In genomic region chr9:94869023-94869799, GRCm38 (mm10) we compare ENCODE assay signal across 15 mouse cellular contexts.
DNase-seq lines count a peak whose midpoint lies in the region; ATAC-seq and TF ChIP-seq lines count a peak whose summit lies in the region.
"Had no signal": no experiment of that assay in that cellular context is flagged by ENCODE, and none has a peak within 500 bp of the region (broad histone marks: within the 10 kb centered on the region; RNA-seq: fewer than 3 reads in every experiment).

No protein-coding gene starts in this region.

- H3K4me1 ChIP-seq in embryonic facial prominence, embryonic 11.5 days (ENCODE audit: control insufficient read depth, insufficient read depth, low read length) = no peaks in the 10 kb centered on the region
- H3K4me1 ChIP-seq in embryonic facial prominence, embryonic 10.5 days = no peaks in the 10 kb centered on the region
- no peaks in the 10 kb centered on the region for H3K4me1 ChIP-seq in lung, embryonic 14.5 days (ENCODE audit: insufficient read depth)
- no peaks in the 10 kb centered on the region for H3K4me1 ChIP-seq in forebrain, embryonic 12.5 days
- H3K4me1 ChIP-seq: embryonic facial prominence, embryonic 12.5 days; stomach, embryonic 15.5 days had no signal

- no peak overlapping the region for H3K9ac ChIP-seq in embryonic facial prominence, embryonic 11.5 days (replicated peaks; ENCODE audit: low read length)
- no peak overlapping the region for H3K9ac ChIP-seq in lung, embryonic 14.5 days
- H3K9ac ChIP-seq in forebrain, embryonic 12.5 days = no peak overlapping the region
- H3K9ac ChIP-seq: embryonic facial prominence, embryonic 12.5 days; stomach, embryonic 15.5 days had no signal

- H3K36me3 ChIP-seq in embryonic facial prominence, embryonic 11.5 days (replicated peaks; ENCODE audit: control insufficient read depth, insufficient read depth, low read depth, low read length) = no peaks in the 10 kb centered on the region
- H3K36me3 ChIP-seq in embryonic facial prominence, embryonic 10.5 days (replicated peaks) = no peaks in the 10 kb centered on the region
- no peaks in the 10 kb centered on the region for H3K36me3 ChIP-seq in lung, embryonic 14.5 days (ENCODE audit: insufficient read depth)
- H3K36me3 ChIP-seq in forebrain, embryonic 12.5 days (replicated peaks) = no peaks in the 10 kb centered on the region
- H3K36me3 ChIP-seq: embryonic facial prominence, embryonic 12.5 days; stomach, embryonic 15.5 days had no signal

- no peak overlapping the region for H3K4me3 ChIP-seq in embryonic facial prominence, embryonic 11.5 days (ENCODE audit: low read depth, low read length)
- no peak overlapping the region for H3K4me3 ChIP-seq in embryonic facial prominence, embryonic 10.5 days
- no peak overlapping the region for H3K4me3 ChIP-seq in lung, embryonic 14.5 days (ENCODE audit: low read depth, low read length)
- no peak overlapping the region for H3K4me3 ChIP-seq in forebrain, embryonic 12.5 days (replicated peaks)
- H3K4me3 ChIP-seq: embryonic facial prominence, embryonic 12.5 days; stomach, embryonic 15.5 days had no signal

- no peak overlapping the region for H3K27ac ChIP-seq in embryonic facial prominence, embryonic 11.5 days (replicated peaks; ENCODE audit: low read depth, low read length)
- H3K27ac ChIP-seq in embryonic facial prominence, embryonic 10.5 days (replicated peaks) = no peak overlapping the region
- no peak overlapping the region for H3K27ac ChIP-seq in lung, embryonic 14.5 days (ENCODE audit: low read depth)
- no peak overlapping the region for H3K27ac ChIP-seq in forebrain, embryonic 12.5 days
- H3K27ac ChIP-seq: embryonic facial prominence, embryonic 12.5 days; stomach, embryonic 15.5 days had no signal

- no peaks in the 10 kb centered on the region for H3K9me3 ChIP-seq in embryonic facial prominence, embryonic 11.5 days (replicated peaks; ENCODE audit: control insufficient read depth, low read length)
- no peaks in the 10 kb centered on the region for H3K9me3 ChIP-seq in embryonic facial prominence, embryonic 10.5 days
- H3K9me3 ChIP-seq in lung, embryonic 14.5 days (ENCODE audit: low read depth, low read length) = no peaks in the 10 kb centered on the region
- no peaks in the 10 kb centered on the region for H3K9me3 ChIP-seq in forebrain, embryonic 12.5 days
- H3K9me3 ChIP-seq: embryonic facial prominence, embryonic 12.5 days; stomach, embryonic 15.5 days had no signal

- no peaks in the 10 kb centered on the region for H3K27me3 ChIP-seq in embryonic facial prominence, embryonic 11.5 days (ENCODE audit: control insufficient read depth, insufficient read depth, low read length)
- no peaks in the 10 kb centered on the region for H3K27me3 ChIP-seq in embryonic facial prominence, embryonic 10.5 days (replicated peaks; ENCODE audit: low read depth, poor library complexity, severe bottlenecking)
- H3K27me3 ChIP-seq in lung, embryonic 14.5 days (ENCODE audit: insufficient read depth, low read length) = no peaks in the 10 kb centered on the region
- H3K27me3 ChIP-seq in forebrain, embryonic 12.5 days = no peaks in the 10 kb centered on the region
- H3K27me3 ChIP-seq: embryonic facial prominence, embryonic 12.5 days; stomach, embryonic 15.5 days had no signal

- no peak overlapping the region for H3K4me2 ChIP-seq in embryonic facial prominence, embryonic 11.5 days (ENCODE audit: low read depth, low read length)
- no peak overlapping the region for H3K4me2 ChIP-seq in lung, embryonic 14.5 days
- H3K4me2 ChIP-seq in forebrain, embryonic 12.5 days = no peak overlapping the region
- H3K4me2 ChIP-seq: embryonic facial prominence, embryonic 12.5 days; stomach, embryonic 15.5 days had no signal

- 66% methylated on average over 4 of the region's 4 CpGs for WGBS in embryonic facial prominence, embryonic 11.5 days
- 70% methylated on average over 4 of the region's 4 CpGs for WGBS in embryonic facial prominence, embryonic 10.5 days
- WGBS in lung, embryonic 14.5 days = 73% methylated on average over 4 of the region's 4 CpGs
- WGBS in forebrain, embryonic 12.5 days = 39% methylated on average over 4 of the region's 4 CpGs

- DNase-seq in embryonic facial prominence, embryonic 11.5 days (ENCODE audit: low spot score) = peak; percentile 26
- DNase-seq in embryonic facial prominence, embryonic 10.5 days (ENCODE audit: low spot score) = no peak
- peak; percentile 10 for DNase-seq in lung, embryonic 14.5 days
- no peak for DNase-seq in lung, postnatal 4 days
- peak; percentile 22 for DNase-seq in retina, embryonic 14.5 days (ENCODE audit: low spot score)
- no peak for DNase-seq in spleen, postnatal 10 days (ENCODE audit: low spot score in 2 of 2)
- DNase-seq in spleen, postnatal 36 days (ENCODE audit: low spot score in 2 of 2) = no peak
- DNase-seq: cerebellum, adult 11 months; kidney, postnatal 4 days; lung, postnatal 14 days; thymus, postnatal 4 days had no signal

- ATAC-seq in embryonic facial prominence, embryonic 11.5 days (replicated peaks; ENCODE audit: insufficient number of reproducible peaks, low FRiP score, low TSS enrichment, low read depth) = no peak
- no peak for ATAC-seq in lung, embryonic 14.5 days (ENCODE audit: insufficient read depth)
- ATAC-seq in forebrain, embryonic 12.5 days (ENCODE audit: low FRiP score) = peak; percentile 70; the same call in 1 of the 2 replicates
- ATAC-seq: midbrain, embryonic 16.5 days had no signal

- peak; percentile 34 for TF ChIP-seq CTCF in lung, embryonic 14.5 days (IDR thresholded peaks at IDR 0.05; ENCODE audit: low read depth)

Comparison
In these comparisons a context has a peak if more than half of its experiments do, and no peak if none do; other contexts are left out.
1. DNase-seq: peak in embryonic facial prominence, embryonic 11.5 days (single experiment), lung, embryonic 14.5 days (single experiment) and retina, embryonic 14.5 days (single experiment); none in embryonic facial prominence, embryonic 10.5 days (single experiment), lung, postnatal 4 days (0 of 2), spleen, postnatal 10 days (0 of 2) and spleen, postnatal 36 days (0 of 2).